Mouse (Mus musculus) adrenal gland, adult 18-20 months (tissue): ENCODE data around the gene Nme4. TPM values are rescaled to one million over a fixed set of nuclear protein-coding genes. Genes with fewer than 3 reads are reported as not detected.
A peak's percentile ranks its signal among the peaks of the same experiment; 100 is the strongest.
"Not testable (repeated sequence)": the region's sequence is repeated elsewhere in the genome, so short reads cannot be mapped to it uniquely, and the experiment has no call there.

Experiments
- DNase-seq, 2 experiments: peaks; one replicate each; pipeline ENCODE4 v3.0.0; 2021 to 2022; ENCODE audit warnings: low spot score in 2 of 2
- total RNA-seq, 2 experiments: library from RNA; stranded (reverse); gene quantifications; 1 replicate in 1 of 2; 2 replicates in 1 of 2; pipeline ENCODE4 v1.2.3; 2021

Gene Nme4
- total RNA-seq, 2 experiments from 2014 or later, result 2.9 to 3.2 TPM

DNA sequence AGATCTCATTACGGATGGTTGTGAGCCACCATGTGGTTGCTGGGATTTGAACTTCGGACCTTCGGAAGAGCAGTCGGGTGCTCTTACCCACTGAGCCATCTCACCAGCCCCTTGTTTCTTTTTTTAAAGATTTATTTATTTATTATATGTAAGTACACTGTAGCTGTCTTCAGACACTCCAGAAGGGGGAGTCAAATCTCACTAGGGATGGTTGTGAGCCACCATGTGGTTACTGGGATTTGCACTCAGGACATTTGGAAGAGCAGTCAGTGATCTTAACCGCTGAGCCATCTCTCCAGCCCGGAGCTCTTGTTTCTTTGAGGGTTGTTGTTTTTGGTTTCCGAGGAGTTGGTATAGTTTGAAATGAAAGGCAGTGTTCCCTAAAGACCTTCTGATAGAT is 19.1 kb upstream of the Nme4 start:
- not testable (repeated sequence) for DNase-seq

DNA sequence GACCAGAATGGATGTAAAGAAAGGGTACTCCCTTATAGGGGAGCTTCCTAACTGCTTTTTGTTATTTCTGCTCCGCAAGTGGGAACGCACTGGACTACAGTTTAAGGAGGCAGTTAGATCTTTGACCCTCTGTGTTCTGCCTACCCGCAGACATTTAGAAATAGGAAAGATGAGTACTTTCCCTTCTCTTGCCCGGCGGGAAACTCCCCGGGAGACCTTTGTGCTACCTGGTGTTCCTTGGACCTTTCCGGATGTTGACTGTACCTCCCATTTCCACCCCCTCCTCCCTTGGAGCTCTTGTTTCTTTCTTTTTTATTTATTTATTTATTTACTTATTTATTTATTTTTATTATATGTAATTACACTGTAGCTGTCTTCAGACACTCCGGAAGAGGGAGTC is 18.7 kb upstream of the Nme4 start:
- DNase-seq, result no peak

DNA sequence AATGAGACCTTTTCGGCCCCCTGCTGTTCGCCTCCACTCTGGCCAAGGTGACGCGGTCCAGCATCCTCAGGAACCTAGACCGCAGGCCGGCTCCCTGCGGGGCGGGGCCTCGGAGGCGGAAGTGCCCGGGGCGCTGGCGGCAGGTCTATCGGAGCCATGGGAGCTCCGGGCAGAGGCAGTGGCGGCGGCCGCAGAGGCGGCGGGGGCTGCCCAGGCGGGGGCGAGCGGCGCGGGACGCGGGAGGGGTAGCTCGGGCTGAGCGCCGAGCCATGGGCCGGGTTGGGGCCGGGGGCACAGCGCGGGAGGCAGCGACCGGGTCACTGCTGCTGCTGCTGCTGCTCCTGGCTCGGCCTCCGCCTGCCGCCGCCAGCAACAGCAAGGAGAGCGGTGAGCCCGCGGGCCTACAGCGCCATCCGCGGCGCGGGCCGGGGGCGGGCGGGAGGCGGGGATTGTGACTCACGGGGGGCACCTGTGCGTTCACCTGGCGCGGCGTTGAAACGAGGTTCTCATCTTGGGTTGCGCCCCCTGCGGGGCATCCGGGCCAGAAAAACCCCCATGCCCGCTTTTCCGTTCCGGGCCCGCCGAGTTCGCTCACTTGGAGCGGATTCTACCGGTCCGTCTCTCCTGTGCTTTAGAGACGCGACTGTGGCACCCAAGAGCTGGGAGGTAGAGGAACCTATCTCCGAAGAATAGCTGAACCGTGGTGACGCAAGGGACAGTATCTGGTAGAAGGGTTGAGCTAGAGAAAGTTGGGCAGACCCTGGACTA is 18.0 kb upstream of the Nme4 start, which contains the start of gene Tmem8:
Gene Tmem8 (plus strand): TSS at position 119 of the 768 bp plus-strand sequence.
- peak; percentile 69 to 71 for DNase-seq

DNA sequence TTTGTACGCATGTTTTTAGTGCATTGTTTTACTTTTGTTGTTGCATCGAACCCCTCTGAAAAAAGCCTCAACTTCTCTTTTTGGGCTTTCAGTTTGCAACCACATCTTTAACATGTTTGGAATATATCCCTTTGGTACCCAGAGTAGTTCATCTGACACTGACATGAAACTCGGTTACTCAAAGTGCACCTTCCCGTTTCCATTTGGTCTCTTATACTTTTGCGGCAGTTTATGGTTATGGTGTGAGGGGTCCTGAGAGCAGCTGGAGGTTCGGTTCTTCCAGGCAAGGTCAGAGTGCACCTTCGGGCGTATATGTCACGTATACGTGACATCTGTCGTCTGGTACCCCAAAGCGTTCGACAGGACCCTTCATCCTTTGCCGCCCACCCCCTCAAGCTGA is 17.3 kb upstream of the Nme4 start:
- DNase-seq, result no peak

DNA sequence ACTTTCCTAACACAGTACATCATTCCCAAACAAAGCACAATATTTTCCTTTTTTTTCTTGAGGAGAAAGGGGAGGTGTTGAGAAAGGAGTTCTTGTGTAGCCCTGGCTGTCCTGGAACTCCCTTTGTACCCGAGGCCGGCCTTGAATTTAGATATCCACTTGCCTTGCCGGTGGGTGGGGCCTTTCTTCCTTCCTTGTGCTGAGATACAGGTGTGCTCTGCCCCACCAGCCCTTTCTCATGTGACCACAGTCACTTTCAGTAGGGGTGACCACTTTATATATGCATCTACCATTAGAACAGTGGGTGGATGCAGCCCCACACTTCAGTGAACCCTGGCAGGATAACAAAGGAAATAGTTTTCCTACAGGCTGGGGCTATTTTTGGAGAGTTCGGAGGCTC is 16.3 kb upstream of the Nme4 start:
- DNase-seq, result no peak

DNA sequence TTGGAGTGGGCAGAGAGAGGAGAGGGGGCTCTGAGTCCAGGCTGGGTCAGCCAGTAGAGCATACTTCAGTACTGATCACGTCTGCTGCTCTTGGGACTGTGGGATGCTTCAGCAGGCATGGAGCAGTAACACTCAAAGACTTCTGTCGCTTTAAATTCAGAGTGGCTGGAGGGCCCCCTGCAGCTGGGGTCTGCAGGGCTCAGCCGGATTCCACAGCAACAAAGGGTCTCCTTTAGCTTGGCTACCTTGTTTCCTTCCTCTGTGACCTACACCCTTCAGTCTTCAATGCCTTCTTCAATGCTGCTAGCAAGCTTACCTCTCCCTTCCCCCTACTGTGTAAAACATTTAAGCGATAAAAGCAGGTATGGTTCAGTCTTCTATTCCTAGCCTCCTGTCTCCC is 15.6 kb upstream of the Nme4 start:
- DNase-seq, result no peak

DNA sequence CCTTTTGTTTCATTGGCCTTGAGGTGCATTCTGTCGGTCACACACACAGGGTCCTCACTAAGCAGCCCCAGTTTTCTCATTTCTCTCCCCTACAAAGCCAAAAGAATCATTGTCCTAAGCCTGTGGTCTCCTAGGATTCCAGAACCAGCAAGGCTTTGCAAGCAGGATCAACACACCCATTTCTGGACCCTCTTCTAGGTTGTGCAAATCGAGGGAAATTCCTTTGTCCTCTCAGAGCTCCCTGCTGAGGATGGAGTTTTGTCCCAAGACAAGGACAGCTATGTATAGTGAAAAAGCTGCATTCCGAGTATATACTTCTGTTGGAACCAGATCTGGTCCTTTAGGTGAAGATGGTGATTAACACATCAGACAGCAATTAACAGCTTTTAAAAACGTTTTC is 14.8 kb upstream of the Nme4 start:
- no peak for DNase-seq

DNA sequence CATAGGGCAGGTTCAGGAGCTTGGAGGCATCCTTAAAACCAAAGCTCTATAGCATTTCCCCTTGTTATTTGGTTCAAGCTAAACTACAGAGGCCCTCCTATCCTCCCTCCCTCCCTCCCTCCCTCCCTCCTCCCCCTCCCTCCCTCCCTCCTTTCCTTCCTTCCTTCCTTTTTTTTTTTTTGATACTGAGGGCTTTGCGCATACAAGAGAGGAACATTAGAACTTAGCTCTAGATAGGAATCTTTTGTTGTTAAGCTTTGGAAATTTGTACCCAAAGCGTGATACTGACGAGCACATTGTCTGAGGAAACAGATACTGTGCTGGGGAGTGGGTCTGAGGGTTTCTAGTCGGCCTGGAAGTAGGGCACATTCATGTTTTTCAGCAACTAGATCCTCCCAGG is 10.2 kb upstream of the Nme4 start:
- no peak for DNase-seq

DNA sequence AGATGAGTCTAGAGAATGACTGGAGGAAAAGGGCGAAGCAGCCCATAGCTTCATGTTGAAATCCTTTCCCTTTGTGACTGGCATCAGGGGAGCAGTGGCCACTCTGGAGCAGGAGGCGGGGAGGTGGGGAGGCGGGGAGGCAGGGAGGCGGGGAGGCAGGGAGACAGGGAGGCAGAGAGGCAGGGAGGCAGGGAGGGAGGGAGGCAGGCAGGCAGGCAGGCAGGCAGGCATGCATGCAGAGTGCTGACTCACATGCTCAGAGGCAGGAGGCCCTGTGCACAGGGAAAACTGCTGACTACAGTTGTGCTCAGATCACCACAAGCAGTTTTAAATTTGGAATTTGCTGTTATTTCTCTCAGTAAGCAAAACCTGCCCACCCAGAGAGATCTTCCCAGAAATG is 6.1 kb upstream of the Nme4 start:
- DNase-seq, result no peak

DNA sequence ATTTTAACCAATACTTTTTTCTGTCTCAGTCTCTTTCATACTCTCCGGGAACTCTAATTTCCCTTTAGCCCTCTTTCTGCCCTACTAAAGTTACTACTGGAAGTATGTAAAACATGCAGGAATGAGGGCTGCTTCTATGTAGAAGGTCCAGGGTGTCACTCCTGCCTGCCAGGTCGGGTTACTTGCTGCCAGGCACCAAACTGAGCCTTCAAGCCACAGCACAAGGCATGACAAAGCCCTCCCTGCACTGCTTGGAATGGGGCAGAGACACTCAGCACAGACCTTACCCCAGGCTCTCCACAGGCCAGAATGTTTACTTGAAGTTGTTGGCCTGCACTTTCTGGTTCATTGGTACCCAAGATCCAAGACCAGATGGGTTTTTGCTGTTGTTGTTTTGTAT is 4.8 kb upstream of the Nme4 start:
- DNase-seq, result no peak

DNA sequence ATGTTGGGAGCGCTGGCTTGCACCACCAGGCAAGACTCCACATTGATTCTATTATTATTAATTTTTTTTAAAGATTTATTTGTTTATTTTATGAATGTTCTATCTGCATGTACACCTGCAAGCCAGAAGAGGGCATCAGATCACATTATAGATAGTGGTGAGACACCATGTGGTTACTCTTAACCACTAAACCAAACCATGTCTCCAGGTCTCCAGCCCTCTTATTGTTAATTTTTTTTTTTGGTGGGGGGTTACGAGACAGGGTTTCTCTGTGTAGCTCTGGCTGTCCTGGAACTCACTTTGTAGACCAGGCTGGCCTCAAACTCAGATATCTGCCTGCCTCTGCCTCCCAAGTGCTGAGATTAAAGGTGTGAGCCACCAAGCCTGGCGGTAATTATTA is 3.9 kb upstream of the Nme4 start:
- not testable (repeated sequence) for DNase-seq

DNA sequence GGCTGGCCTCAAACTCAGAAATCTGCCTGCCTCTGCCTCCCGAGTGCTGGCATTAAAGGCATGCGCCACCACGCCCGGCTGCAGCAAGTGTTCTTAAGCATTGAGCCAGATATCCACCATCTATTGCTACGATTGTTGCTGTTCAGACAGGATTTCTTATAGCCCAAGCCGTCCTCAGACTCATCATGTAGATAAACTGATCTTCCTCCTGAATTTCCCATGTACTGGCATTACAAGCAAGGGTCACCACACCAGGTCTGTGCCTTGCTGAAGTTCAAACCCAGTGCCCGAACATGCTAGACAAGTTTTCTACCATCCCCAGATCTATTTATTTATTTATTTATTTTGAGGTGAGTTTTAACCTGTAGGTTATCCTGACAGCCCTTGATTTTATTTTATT is 3.1 kb upstream of the Nme4 start:
- DNase-seq, result no peak

DNA sequence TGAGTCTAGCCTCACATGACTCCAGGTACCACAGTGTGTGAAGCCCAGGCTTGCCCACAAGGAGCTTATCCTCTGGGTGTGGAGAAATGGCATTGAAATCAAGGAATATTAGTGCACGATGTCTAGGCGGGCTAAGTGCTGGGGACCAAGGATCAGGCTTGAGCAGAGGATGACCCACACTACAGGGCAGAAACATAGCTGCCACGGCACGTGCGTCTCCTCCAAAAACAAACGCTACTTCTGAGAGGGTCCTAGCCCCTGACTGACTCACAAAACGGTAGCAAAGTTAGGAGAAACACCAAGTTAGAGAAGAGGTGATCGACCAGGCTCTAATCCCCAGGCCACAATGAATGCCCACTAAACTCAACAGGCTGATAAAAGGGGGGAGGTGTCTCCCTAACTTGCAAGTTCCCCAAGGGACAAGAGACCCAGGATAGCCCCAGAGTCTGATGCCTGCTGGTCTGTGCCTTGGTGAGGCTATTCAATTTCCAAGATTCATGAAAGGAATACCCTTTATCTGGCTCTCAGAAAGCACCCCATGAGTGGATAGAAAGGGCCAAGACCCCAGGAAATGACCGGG is 781 bp downstream of the Nme4 start:
- no peak for DNase-seq

DNA sequence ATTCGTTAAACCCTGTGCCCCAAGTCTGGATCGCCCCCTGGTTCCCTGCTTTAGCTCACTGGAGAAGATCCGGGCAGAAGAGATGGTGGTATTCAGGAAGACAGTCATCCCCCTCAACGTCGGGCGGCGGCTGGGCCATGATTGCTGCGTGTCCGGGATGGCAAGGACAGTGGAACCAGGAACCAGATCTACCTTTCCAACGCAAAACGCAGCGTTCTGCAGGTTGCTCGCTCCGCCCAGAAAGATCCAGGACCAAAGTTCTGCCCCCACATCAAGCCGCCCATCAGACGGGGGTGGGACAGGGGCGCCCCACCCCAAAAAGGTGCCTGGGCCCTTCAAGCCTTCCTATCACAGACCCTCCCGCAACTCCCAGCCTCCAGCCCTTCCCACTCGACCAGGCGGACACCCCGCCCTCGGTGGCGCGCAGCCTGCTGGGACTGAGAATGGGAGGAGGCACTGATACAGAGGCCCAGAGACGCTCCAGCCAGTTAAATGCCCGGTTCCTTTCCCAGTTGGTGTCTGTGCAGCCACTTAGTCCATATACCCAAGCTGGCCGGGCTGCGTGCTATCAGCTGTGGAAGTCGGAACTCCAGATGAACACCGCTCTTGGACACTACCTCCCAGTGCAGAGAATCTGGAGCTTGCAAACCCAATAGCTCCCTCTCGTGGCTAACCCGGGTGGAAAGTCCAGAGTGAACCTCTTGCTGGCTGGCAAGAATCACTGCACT is 5.3 kb downstream of the Nme4 start, which contains the start of gene Decr2:
Gene Decr2 (minus strand): TSS at position 433 of the 728 bp plus-strand sequence.
- DNase-seq, result peak; percentile 80 to 81

DNA sequence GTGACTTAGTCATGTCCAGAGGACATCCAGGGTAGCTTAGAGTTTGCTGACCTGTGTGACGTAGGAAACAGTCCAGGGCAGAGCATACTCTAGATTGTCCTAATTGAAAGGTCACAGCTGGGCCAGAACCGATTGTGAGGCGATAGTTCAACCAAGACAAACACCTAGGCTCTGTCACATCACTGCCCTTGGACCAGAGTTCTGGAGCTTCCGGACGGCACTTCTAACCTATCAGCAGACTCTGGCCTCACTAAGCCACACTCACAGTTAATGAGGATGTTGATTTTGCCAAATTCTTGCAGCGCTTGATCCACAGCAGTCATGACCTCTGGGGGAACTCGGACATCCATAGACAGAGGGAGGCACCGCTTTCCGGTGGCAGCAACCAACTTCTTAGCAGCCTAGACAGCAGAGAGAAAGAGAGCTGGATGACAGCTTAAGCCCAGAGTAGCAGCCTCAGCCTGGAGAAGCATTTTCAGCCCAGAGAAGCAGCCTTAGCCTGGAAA is 8.3 kb downstream of the Nme4 start:
- no peak for DNase-seq

DNA sequence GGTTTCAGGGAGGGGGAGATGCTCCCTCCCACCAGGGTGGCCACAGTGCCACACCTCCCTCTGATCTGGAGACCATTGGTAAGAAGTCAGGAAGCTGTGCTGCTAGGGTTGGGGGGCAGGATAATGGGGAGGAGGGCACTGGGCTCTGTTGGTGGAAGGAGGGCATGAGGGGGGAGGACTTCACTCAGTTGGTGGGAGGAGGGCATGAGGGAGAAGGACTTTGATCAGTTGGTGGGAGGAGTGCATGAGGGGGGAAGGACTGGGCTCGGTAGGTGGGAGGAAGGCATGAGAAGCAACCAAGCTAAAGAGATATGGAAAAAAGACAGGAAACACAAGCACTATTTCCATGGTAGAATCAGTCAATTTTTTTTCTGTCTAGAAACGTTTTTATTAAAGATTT is 14.5 kb downstream of the Nme4 start:
- no peak for DNase-seq

DNA sequence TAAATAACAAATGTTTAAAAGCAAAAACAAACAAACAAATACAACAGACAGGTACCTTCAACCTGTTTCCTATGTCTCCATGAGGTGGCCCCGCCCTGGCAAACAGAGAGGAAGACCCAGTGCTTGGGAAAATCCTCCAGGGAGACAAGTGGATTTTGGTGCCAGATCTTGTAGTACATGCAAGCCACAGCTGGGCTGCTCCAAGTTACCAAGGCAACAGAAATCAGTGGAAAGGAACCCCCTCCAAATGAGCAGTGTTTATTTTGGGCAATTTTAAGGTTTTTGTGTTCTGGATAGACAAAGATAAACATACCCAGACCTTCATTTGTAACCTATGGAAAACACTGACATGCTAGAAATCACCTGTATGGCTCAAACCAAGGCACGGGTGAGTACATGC is 16.6 kb downstream of the Nme4 start:
- DNase-seq, result no peak

DNA sequence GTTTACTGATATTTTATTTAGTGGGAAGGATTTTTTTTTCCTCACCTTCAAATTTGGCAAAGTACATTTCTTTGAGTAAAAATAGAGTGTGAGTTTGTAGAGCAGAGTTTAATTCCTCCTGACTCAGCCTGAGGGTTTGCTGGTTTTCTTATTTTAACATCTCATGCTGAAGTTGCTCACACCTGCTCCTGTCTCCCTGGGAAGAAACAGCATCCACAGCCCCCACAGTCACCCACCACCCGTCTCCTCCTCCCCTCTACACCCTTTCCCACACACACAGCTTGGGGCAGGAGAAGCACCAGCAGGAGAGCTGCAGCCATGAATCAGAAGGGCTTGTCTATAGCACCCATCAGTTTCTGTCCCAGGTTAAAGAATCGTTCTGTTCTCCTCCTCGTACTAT is 20.2 kb downstream of the Nme4 start:
- DNase-seq, result no peak

DNA sequence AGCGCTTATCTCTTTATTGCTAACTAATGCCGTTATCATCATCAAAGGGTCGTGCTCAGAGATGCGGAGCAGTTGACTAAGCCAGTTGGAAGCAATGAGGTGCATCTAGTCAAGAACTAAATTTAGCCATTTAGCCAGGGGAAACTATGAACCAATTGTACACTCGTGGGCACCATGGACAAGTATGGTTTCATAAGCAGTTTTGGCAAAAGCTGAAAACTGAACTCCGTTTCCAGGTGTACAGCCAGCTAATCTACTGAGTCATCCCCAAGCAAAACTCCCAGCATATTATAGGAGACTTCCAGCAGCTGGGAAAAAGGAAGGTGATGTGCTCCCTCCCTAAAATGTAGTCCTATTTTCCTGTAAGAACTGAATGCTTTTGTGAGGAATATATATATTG is 25.3 kb downstream of the Nme4 start:
- no peak for DNase-seq

DNA sequence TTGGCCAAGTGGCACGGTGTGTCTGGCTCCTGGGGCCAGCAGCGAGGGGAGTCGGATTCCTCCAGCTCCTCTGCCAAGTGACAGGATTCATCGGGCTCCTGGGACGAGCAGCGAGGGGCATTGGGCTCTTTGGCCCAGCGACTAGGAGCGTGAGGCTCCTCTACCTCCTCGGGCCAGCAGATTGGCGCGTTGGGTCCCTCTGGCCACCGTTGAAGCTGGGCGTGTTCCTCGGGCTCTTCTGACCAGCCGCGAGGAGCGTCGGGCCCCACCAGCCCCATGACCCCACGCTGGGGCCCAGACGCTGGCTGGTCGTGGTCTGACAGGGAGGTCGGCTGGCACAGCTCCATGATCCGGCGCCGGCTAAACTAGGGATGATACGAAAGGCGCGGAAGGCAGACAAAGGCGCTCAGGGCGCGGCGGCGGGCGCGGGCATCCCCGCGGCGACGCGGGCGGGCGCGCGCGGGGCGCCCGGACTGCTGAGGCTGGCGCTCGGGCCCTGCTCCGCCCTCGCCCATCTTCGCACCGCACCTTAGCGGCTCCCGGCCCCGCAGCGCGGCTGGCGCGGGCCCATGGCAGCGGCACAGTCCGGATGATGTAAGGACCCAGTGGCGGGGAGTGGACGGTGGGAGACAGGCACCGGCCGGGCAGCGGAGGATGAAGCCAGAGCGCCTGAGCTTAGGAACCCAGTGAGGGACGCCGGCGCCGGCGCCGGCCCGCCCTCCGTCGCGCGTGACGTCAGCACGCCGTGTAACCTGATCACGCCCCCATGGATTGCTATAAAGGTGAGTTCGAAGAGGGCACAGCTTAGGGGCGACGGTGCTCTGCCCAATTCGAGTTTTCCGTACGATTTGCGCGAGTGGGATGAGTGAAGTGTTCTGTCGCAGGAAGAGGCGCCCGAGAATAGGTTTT is 26.3 kb downstream of the Nme4 start, which contains the start of gene Rab11fip3:
Gene Rab11fip3 (minus strand): TSS at position 725 of the 909 bp plus-strand sequence.
- DNase-seq, result peak; percentile 76
